Mouse (Mus musculus) kidney, adult 18-20 months (tissue): ENCODE measurements at regions not wholly inside any gene's neighbourhood (a gene's known extent, or its start where the extent isn't known, plus 50 kb on each side); places are given as distances from the start of the nearest gene placed in this dataset.
"Not testable (repeated sequence)": the region's sequence is repeated elsewhere in the genome, so short reads cannot be mapped to it uniquely, and the experiment has no call there.

Experiments
- DNase-seq: peaks from one replicate; pipeline ENCODE4 v3.0.0; 2021

GRCm38 (mm10) chr16:51169294-51169693, 578.3 kb upstream of the Ccdc54 start:
- no peak for DNase-seq

GRCm38 (mm10) chr16:51160768-51161167, 569.8 kb upstream of the Ccdc54 start:
- DNase-seq: no peak

- DNase-seq: no peak
Observed at GRCm38 (mm10) chr16:51138575-51138974, 547.6 kb upstream of the Ccdc54 start.

- no peak for DNase-seq
Observed at GRCm38 (mm10) chr16:51119835-51120234, 528.9 kb upstream of the Ccdc54 start.

- no peak for DNase-seq
Observed at GRCm38 (mm10) chr16:51118365-51118764, 527.4 kb upstream of the Ccdc54 start.

- DNase-seq: no peak
Observed at GRCm38 (mm10) chr16:51117836-51118235, 526.9 kb upstream of the Ccdc54 start.

- DNase-seq: no peak
Observed at GRCm38 (mm10) chr16:51109864-51110263, 518.9 kb upstream of the Ccdc54 start.

GRCm38 (mm10) chr16:51107421-51107820, 516.5 kb upstream of the Ccdc54 start:
- no peak for DNase-seq

- DNase-seq: no peak
Observed at GRCm38 (mm10) chr16:51086556-51086955, 495.6 kb upstream of the Ccdc54 start.

- no peak for DNase-seq
Observed at GRCm38 (mm10) chr16:51080146-51080545, 489.2 kb upstream of the Ccdc54 start.

- no peak for DNase-seq
Observed at GRCm38 (mm10) chr16:51048650-51049049, 457.7 kb upstream of the Ccdc54 start.

GRCm38 (mm10) chr16:51048169-51048568, 457.2 kb upstream of the Ccdc54 start:
- DNase-seq: no peak

GRCm38 (mm10) chr16:51041311-51041710, 450.4 kb upstream of the Ccdc54 start:
- no peak for DNase-seq

- no peak for DNase-seq
Observed at GRCm38 (mm10) chr16:51002876-51003275, 411.9 kb upstream of the Ccdc54 start.

GRCm38 (mm10) chr16:50964395-50964794, 373.4 kb upstream of the Ccdc54 start:
- no peak for DNase-seq

GRCm38 (mm10) chr16:50944091-50944490, 353.1 kb upstream of the Ccdc54 start:
- no peak for DNase-seq

GRCm38 (mm10) chr16:50943581-50943980, 352.6 kb upstream of the Ccdc54 start:
- DNase-seq: not testable (repeated sequence)

- no peak for DNase-seq
Observed at GRCm38 (mm10) chr16:50942291-50942690, 351.3 kb upstream of the Ccdc54 start.

GRCm38 (mm10) chr16:50939316-50939715, 348.4 kb upstream of the Ccdc54 start:
- DNase-seq: no peak

GRCm38 (mm10) chr16:50907732-50908131, 316.8 kb upstream of the Ccdc54 start:
- DNase-seq: no peak

- DNase-seq: no peak
Observed at GRCm38 (mm10) chr16:50899151-50899550, 308.2 kb upstream of the Ccdc54 start.

GRCm38 (mm10) chr16:50877926-50878325, 287.0 kb upstream of the Ccdc54 start:
- no peak for DNase-seq

- DNase-seq: no peak
Observed at GRCm38 (mm10) chr16:50871318-50871717, 280.4 kb upstream of the Ccdc54 start.

GRCm38 (mm10) chr16:50863565-50863964, 272.6 kb upstream of the Ccdc54 start:
- no peak for DNase-seq

GRCm38 (mm10) chr16:50859513-50859912, 268.6 kb upstream of the Ccdc54 start:
- no peak for DNase-seq

- DNase-seq: no peak
Observed at GRCm38 (mm10) chr16:50852081-50852480, 261.1 kb upstream of the Ccdc54 start.
